Mouse (Mus musculus) midbrain, embryonic 12.5 days (tissue): ENCODE data around the gene Olfr39. TPM values are rescaled to one million over a fixed set of nuclear protein-coding genes. Genes with fewer than 3 reads are reported as not detected.
"Not testable (repeated sequence)": the region's sequence is repeated elsewhere in the genome, so short reads cannot be mapped to it uniquely, and the experiment has no call there.

ENCODE experiments used
- ATAC-seq: fragments of 200-750 bp; cut with Nextera tagmentation; 2 replicates; pipeline ENCODE4 v1.8.0; 2017; ENCODE audit warnings: low read depth, moderate TSS enrichment, moderate library complexity; ENCODE audit not compliant: low FRiP score
- H3K27ac ChIP-seq: fragments of 300-500 bp; sonication (generic); replicated peaks from 2 replicates; pipeline ENCODE4 v1.5.1; 2016; ENCODE audit warnings: mild to moderate bottlenecking
- H3K27me3 ChIP-seq: fragments of 300-500 bp; sonication (generic); 2 replicates; pipeline ENCODE4 v1.6.1; 2016; ENCODE audit warnings: mild to moderate bottlenecking
- H3K36me3 ChIP-seq: fragments of 300-500 bp; sonication (generic); 2 replicates; pipeline ENCODE4 v1.6.1; 2016
- H3K4me1 ChIP-seq: fragments of 300-500 bp; sonication (generic); 2 replicates; pipeline ENCODE4 v1.6.1; 2016
- H3K4me2 ChIP-seq: fragments of 300-500 bp; sonication (generic); replicated peaks from 2 replicates; pipeline ENCODE4 v1.6.1; 2016; ENCODE audit warnings: mild to moderate bottlenecking, moderate library complexity
- H3K4me3 ChIP-seq: fragments of 300-500 bp; sonication (generic); 2 replicates; pipeline ENCODE4 v1.5.1; 2016; ENCODE audit warnings: mild to moderate bottlenecking
- H3K9ac ChIP-seq: fragments of 300-500 bp; sonication (generic); replicated peaks from 2 replicates; pipeline ENCODE4 v1.6.1; 2016; ENCODE audit warnings: mild to moderate bottlenecking, moderate library complexity
- H3K9me3 ChIP-seq: fragments of 300-500 bp; sonication (generic); 2 replicates; pipeline ENCODE4 v1.6.1; 2016; ENCODE audit warnings: mild to moderate bottlenecking
- WGBS: fragments of 180-500 bp; shearing (Covaris S2); methylation state at CpG from one replicate; pipeline ENCODE4 v1.1.7; 2016; 5-methylcytosine and 5-hydroxymethylcytosine counted together
- polyA plus RNA-seq: library from polyadenylated mRNA; unstranded; fragments of >200 nt; fragmentation: Nextera tagmentation; extraction: Ambion mirVana; gene quantifications from 2 replicates; pipeline ENCODE4 v1.2.1, GENCODE M21; 2016

Olfr39 gene
- polyA plus RNA-seq = not detected in 2 replicates

GRCm38 (mm10) chr9:20282051-20282450, at the start of gene Olfr39:
TSS of gene Olfr39 (plus strand) at chr9:20282351.
- 76% methylated on average over 1 of the region's 1 CpGs for WGBS
- Histone ChIP-seq H3K9me3 (0 out of 2 replicates have a peak, but pooled peaks cover 2% of the 10 kb centered on the region), H3K4me3 (no peak within 1 kb of the TSS), H3K4me2 (no peak within 1 kb of the TSS), H3K36me3 (no peaks in the 10 kb centered on the region), H3K9ac (no peak within 1 kb of the TSS), H3K4me1 (no peaks in the 10 kb centered on the region), H3K27ac (no peak within 1 kb of the TSS), H3K27me3 (no peaks in the 10 kb centered on the region)
- ATAC-seq = no peak

- H3K36me3 ChIP-seq = no peaks in the 10 kb centered on the region
- H3K4me3 ChIP-seq = no peak within 1 kb of the TSS
- H3K4me2 ChIP-seq = no peak within 1 kb of the TSS
- no peak within 1 kb of the TSS for H3K27ac ChIP-seq
- ATAC-seq = no peak
- no peaks in the 10 kb centered on the region for H3K27me3 ChIP-seq
- H3K9me3 ChIP-seq = peaks cover 8% of the 10 kb centered on the region; the same call in 1 of the 2 replicates
- H3K9ac ChIP-seq = no peak within 1 kb of the TSS
- H3K4me1 ChIP-seq = no peaks in the 10 kb centered on the region
Observed at GRCm38 (mm10) chr9:20236819-20237218, 45.3 kb upstream of the Olfr39 start, which contains the start of gene Olfr872. TSS of gene Olfr872 (plus strand) at chr9:20237119.

DNA sequence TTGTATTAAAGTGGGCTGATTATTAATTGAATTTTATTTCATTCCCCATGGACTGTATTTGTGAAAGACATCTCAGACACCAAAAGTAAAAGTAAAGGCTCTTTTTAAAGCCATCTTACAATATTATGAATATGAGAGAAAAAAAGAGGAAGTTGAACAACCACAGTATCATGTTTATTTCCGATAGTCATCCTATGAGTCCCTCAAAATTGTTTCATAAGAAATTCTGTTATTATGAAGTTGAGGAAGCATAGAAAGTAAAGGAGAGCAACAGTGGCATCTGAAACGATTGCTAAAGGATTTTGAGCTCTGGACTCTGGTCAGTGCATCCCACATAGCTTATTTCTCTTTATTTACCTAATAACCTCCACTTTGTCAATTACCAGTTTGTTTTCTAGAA, 44.8 kb upstream of the Olfr39 start:
- Histone ChIP-seq H3K4me2 (no peak overlapping the region), H3K36me3 (no peaks in the 10 kb centered on the region), H3K9me3 (peaks cover 8% of the 10 kb centered on the region; the same call in 1 of the 2 replicates), H3K27ac (no peak overlapping the region), H3K4me3 (no peak overlapping the region), H3K4me1 (no peaks in the 10 kb centered on the region), H3K9ac (no peak overlapping the region), H3K27me3 (no peaks in the 10 kb centered on the region)
- ATAC-seq = no peak
- WGBS = 73% methylated on average over 2 of the region's 2 CpGs

- H3K9ac ChIP-seq, H3K4me3 ChIP-seq, H3K4me2 ChIP-seq, H3K27ac ChIP-seq, H3K4me1 ChIP-seq, ATAC-seq, H3K36me3 ChIP-seq, H3K27me3 ChIP-seq: not testable (repeated sequence)
- 66% methylated on average over 5 of the region's 5 CpGs for WGBS
- 0 out of 2 replicates have a peak, but pooled peaks cover 10% of the 10 kb centered on the region for H3K9me3 ChIP-seq
Observed at GRCm38 (mm10) chr9:20295562-20295961, 13.4 kb downstream of the Olfr39 start.

GRCm38 (mm10) chr9:20298232-20298631, 16.1 kb downstream of the Olfr39 start, which contains the start of gene Olfr873:
TSS of gene Olfr873 (plus strand) at chr9:20298532.
- 0 out of 2 replicates have a peak, but pooled peaks cover 10% of the 10 kb centered on the region for H3K9me3 ChIP-seq
- H3K27ac ChIP-seq = no peak within 1 kb of the TSS
- no peaks in the 10 kb centered on the region for H3K27me3 ChIP-seq
- no peak within 1 kb of the TSS for H3K4me2 ChIP-seq
- ATAC-seq = no peak
- H3K9ac ChIP-seq = no peak within 1 kb of the TSS
- 91% methylated on average over 1 of the region's 1 CpGs for WGBS
- no peaks in the 10 kb centered on the region for H3K4me1 ChIP-seq
- no peak within 1 kb of the TSS for H3K4me3 ChIP-seq
- no peaks in the 10 kb centered on the region for H3K36me3 ChIP-seq

DNA sequence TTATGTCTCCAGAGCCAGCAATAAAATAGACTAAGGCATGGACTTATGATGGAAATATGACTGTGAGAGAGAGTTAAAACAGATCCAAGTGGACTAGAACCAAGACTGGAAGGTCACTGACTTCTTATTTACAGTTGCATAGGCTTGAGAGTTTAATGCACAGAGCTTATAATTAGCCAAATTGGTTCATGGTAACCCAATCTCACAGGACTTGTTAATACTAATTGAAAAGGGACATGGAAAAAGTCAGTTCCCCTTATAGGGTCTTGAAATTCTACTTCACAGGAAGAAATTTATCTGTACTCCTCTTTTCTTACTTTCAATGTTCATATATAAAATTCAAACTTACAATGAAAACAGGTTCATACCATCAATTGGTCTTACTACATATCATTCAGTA, 53.8 kb downstream of the Olfr39 start, which contains the start of gene Olfr18:
Gene Olfr18, minus strand, starts transcription at position 101 of the 400 bp plus-strand sequence.
- H3K9ac ChIP-seq = no peak within 1 kb of the TSS
- H3K4me3 ChIP-seq = no peak within 1 kb of the TSS
- H3K4me1 ChIP-seq = no peaks in the 10 kb centered on the region
- H3K9me3 ChIP-seq = no peaks in the 10 kb centered on the region
- H3K27me3 ChIP-seq = no peaks in the 10 kb centered on the region
- no peak within 1 kb of the TSS for H3K27ac ChIP-seq
- ATAC-seq = no peak
- no peak within 1 kb of the TSS for H3K4me2 ChIP-seq
- H3K36me3 ChIP-seq = no peaks in the 10 kb centered on the region

Other genes starting within 250 kb of the Olfr39 start
- not detected in 2 replicates for gene Olfr867, start 224.8 kb upstream of the Olfr39 start, polyA plus RNA-seq
- gene Olfr868, start 183.7 kb upstream of the Olfr39 start, polyA plus RNA-seq = not detected in 2 replicates
- gene Olfr869, start 153.3 kb upstream of the Olfr39 start, polyA plus RNA-seq = not detected in 2 replicates
- gene Olfr870, start 108.3 kb upstream of the Olfr39 start, polyA plus RNA-seq = not detected in 2 replicates
- not detected in 2 replicates for gene Olfr871, start 70.1 kb upstream of the Olfr39 start, polyA plus RNA-seq
- gene Olfr872, start 45.2 kb upstream of the Olfr39 start, polyA plus RNA-seq = not detected in 2 replicates
- not detected in 2 replicates for gene Olfr873, start 16.2 kb downstream of the Olfr39 start, polyA plus RNA-seq
- 0.11 TPM in 1 of 2 replicates, not detected in the other for gene Olfr18, start 53.7 kb downstream of the Olfr39 start, polyA plus RNA-seq
- 35.9 and 37.5 TPM in 2 replicates for gene Zfp560, start 102.8 kb downstream of the Olfr39 start, polyA plus RNA-seq
- 30.3 and 33.7 TPM in 2 replicates for gene Zfp26, start 177.8 kb downstream of the Olfr39 start, polyA plus RNA-seq
- 34.3 and 34.6 TPM in 2 replicates for gene Zfp426, start 210.4 kb downstream of the Olfr39 start, polyA plus RNA-seq
- gene Zfp266, start 239.1 kb downstream of the Olfr39 start, polyA plus RNA-seq = 166 and 168 TPM in 2 replicates